Mouse (Mus musculus) kidney, embryonic 14.5 days (tissue): ENCODE measurements around the gene Batf. TPM values are rescaled to one million over a fixed set of nuclear protein-coding genes. Genes with fewer than 3 reads are reported as not detected.
"Not testable (repeated sequence)": the region's sequence is repeated elsewhere in the genome, so short reads cannot be mapped to it uniquely, and the experiment has no call there.

Source experiments
- ATAC-seq: fragments of 200-750 bp; cut with Nextera tagmentation; 2 replicates; pipeline ENCODE4 v1.8.0; 2017; ENCODE audit warnings: moderate number of reproducible peaks, mild to moderate bottlenecking, moderate TSS enrichment, moderate library complexity; ENCODE audit not compliant: low FRiP score, low TSS enrichment
- H3K27ac ChIP-seq: fragments of 300-500 bp; sonication (generic); 2 replicates; pipeline ENCODE4 v1.5.1; 2014; ENCODE audit warnings: low read depth, mild to moderate bottlenecking, low read length, moderate library complexity, mixed read lengths
- H3K27me3 ChIP-seq: fragments of 300-500 bp; sonication (generic); 2 replicates; pipeline ENCODE4 v1.6.1; 2014; ENCODE audit warnings: mild to moderate bottlenecking, low read length; ENCODE audit not compliant: control insufficient read depth, insufficient read depth
- H3K36me3 ChIP-seq: fragments of 300-500 bp; sonication (generic); 2 replicates; pipeline ENCODE4 v1.6.1; 2014; ENCODE audit warnings: low read length, mixed read lengths; ENCODE audit not compliant: control insufficient read depth, insufficient read depth
- H3K4me1 ChIP-seq: fragments of 300-500 bp; sonication (generic); 2 replicates; pipeline ENCODE4 v1.6.1; 2014; ENCODE audit warnings: low read length, mixed read lengths; ENCODE audit not compliant: control insufficient read depth, insufficient read depth
- H3K4me2 ChIP-seq: fragments of 300-500 bp; sonication (generic); replicated peaks from 2 replicates; pipeline ENCODE4 v1.6.1; 2014; ENCODE audit warnings: low read depth, mild to moderate bottlenecking, low read length
- H3K4me3 ChIP-seq: fragments of 300-500 bp; sonication (generic); 2 replicates; pipeline ENCODE4 v1.5.1; 2014; ENCODE audit warnings: mild to moderate bottlenecking, low read length
- H3K9ac ChIP-seq: fragments of 300-500 bp; sonication (generic); 2 replicates; pipeline ENCODE4 v1.6.1; 2014; ENCODE audit warnings: low read depth, mild to moderate bottlenecking, low read length, moderate library complexity
- H3K9me3 ChIP-seq: fragments of 300-500 bp; sonication (generic); 2 replicates; pipeline ENCODE4 v1.6.1; 2016; ENCODE audit warnings: low read length; ENCODE audit not compliant: control insufficient read depth
- WGBS: fragments of 180-500 bp; shearing (Covaris S2); extraction: QIAGEN DNeasy Blood & Tissue Kit; methylation state at CpG from one replicate; pipeline ENCODE4 v1.1.7; 2014; 5-methylcytosine and 5-hydroxymethylcytosine counted together
- polyA plus RNA-seq: library from polyadenylated mRNA; unstranded; fragments of >200 nt; fragmentation: Nextera tagmentation; extraction: Ambion mirVana; gene quantifications from 2 replicates; pipeline ENCODE4 v1.2.1, GENCODE M21; 2014

Batf gene
- polyA plus RNA-seq, 1 experiment from 2014 or later, result 2.7 TPM

GRCm38 (mm10) chr12:85647346-85647745 lies 39.1 kb upstream of the Batf start:
- 45% methylated on average over 10 of the region's 10 CpGs for WGBS
- no peaks in the 10 kb centered on the region for H3K27me3 ChIP-seq
- H3K27ac ChIP-seq, result no peak overlapping the region
- H3K9ac ChIP-seq, result no peak overlapping the region
- no peak overlapping the region for H3K4me2 ChIP-seq
- H3K9me3 ChIP-seq, result peaks cover 4% of the 10 kb centered on the region; the same call in 1 of the 2 replicates
- H3K4me3 ChIP-seq, result no peak overlapping the region
- H3K36me3 ChIP-seq, result no peaks in the 10 kb centered on the region
- no peak for ATAC-seq
- no peaks in the 10 kb centered on the region for H3K4me1 ChIP-seq

GRCm38 (mm10) chr12:85647955-85648354 lies 38.5 kb upstream of the Batf start:
- Histone ChIP-seq H3K4me1 (no peaks in the 10 kb centered on the region), H3K4me3 (no peak overlapping the region), H3K4me2 (no peak overlapping the region), H3K9ac (no peak overlapping the region), H3K27me3 (no peaks in the 10 kb centered on the region), H3K9me3 (peaks cover 4% of the 10 kb centered on the region; the same call in 1 of the 2 replicates), H3K36me3 (no peaks in the 10 kb centered on the region), H3K27ac (no peak overlapping the region)
- 93% methylated on average over 1 of the region's 1 CpGs for WGBS
- no peak for ATAC-seq

GRCm38 (mm10) chr12:85659319-85659718 lies 27.1 kb upstream of the Batf start:
- no peak for ATAC-seq
- no peaks in the 10 kb centered on the region for H3K9me3 ChIP-seq
- WGBS, result 79% methylated on average over 2 of the region's 2 CpGs
- no peak overlapping the region for H3K4me2 ChIP-seq
- no peak overlapping the region for H3K27ac ChIP-seq
- no peaks in the 10 kb centered on the region for H3K36me3 ChIP-seq
- H3K4me3 ChIP-seq, result no peak overlapping the region
- H3K27me3 ChIP-seq, result no peaks in the 10 kb centered on the region
- H3K4me1 ChIP-seq, result no peaks in the 10 kb centered on the region
- no peak overlapping the region for H3K9ac ChIP-seq

- no peaks in the 10 kb centered on the region for H3K4me1 ChIP-seq
- 91% methylated on average over 12 of the region's 12 CpGs for WGBS
- H3K4me2 ChIP-seq, result no peak overlapping the region
- no peak overlapping the region for H3K9ac ChIP-seq
- ATAC-seq, result no peak
- no peaks in the 10 kb centered on the region for H3K36me3 ChIP-seq
- H3K27ac ChIP-seq, result no peak overlapping the region
- no peaks in the 10 kb centered on the region for H3K9me3 ChIP-seq
- no peaks in the 10 kb centered on the region for H3K27me3 ChIP-seq
- no peak overlapping the region for H3K4me3 ChIP-seq
Observed at GRCm38 (mm10) chr12:85660855-85661254, 25.6 kb upstream of the Batf start.

- not testable (repeated sequence) for ATAC-seq
Observed at GRCm38 (mm10) chr12:85662232-85662631, 24.2 kb upstream of the Batf start.

GRCm38 (mm10) chr12:85662896-85663295 lies 23.6 kb upstream of the Batf start:
- H3K4me2 ChIP-seq, result no peak overlapping the region

More at GRCm38 (mm10) chr12:85662232-85662631, 24.2 kb upstream of the Batf start:
- not testable (repeated sequence) for H3K27me3 ChIP-seq, H3K4me3 ChIP-seq, H3K36me3 ChIP-seq, H3K9me3 ChIP-seq, H3K9ac ChIP-seq, H3K4me1 ChIP-seq, H3K4me2 ChIP-seq, H3K27ac ChIP-seq
- 88% methylated on average over 8 of the region's 8 CpGs for WGBS

GRCm38 (mm10) chr12:85666112-85666511 lies 20.4 kb upstream of the Batf start:
- H3K9me3 ChIP-seq, result no peaks in the 10 kb centered on the region
- no peak overlapping the region for H3K4me3 ChIP-seq
- no peaks in the 10 kb centered on the region for H3K27me3 ChIP-seq
- H3K27ac ChIP-seq, result no peak overlapping the region
- H3K4me1 ChIP-seq, result no peaks in the 10 kb centered on the region
- no peaks in the 10 kb centered on the region for H3K36me3 ChIP-seq
- 84% methylated on average over 8 of the region's 8 CpGs for WGBS
- ATAC-seq, result no peak
- H3K9ac ChIP-seq, result no peak overlapping the region
- H3K4me2 ChIP-seq, result no peak overlapping the region

More at GRCm38 (mm10) chr12:85662896-85663295, 23.6 kb upstream of the Batf start:
- peak; percentile 71; the same call in 1 of the 2 replicates for ATAC-seq
- no peaks in the 10 kb centered on the region for H3K9me3 ChIP-seq
- WGBS, result 13% methylated on average over 9 of the region's 9 CpGs
- H3K27me3 ChIP-seq, result no peaks in the 10 kb centered on the region
- H3K36me3 ChIP-seq, result no peaks in the 10 kb centered on the region
- H3K9ac ChIP-seq, result no peak overlapping the region
- H3K27ac ChIP-seq, result no peak overlapping the region
- H3K4me1 ChIP-seq, result no peaks in the 10 kb centered on the region
- H3K4me3 ChIP-seq, result no peak overlapping the region

- no peak for ATAC-seq
- H3K9ac ChIP-seq, result no peak overlapping the region
- no peaks in the 10 kb centered on the region for H3K27me3 ChIP-seq
- WGBS, result 92% methylated on average over 7 of the region's 7 CpGs
- H3K4me3 ChIP-seq, result no peak overlapping the region
- no peak overlapping the region for H3K4me2 ChIP-seq
- no peaks in the 10 kb centered on the region for H3K4me1 ChIP-seq
- H3K9me3 ChIP-seq, result no peaks in the 10 kb centered on the region
- no peak overlapping the region for H3K27ac ChIP-seq
- H3K36me3 ChIP-seq, result no peaks in the 10 kb centered on the region
Observed at GRCm38 (mm10) chr12:85667071-85667470, 19.4 kb upstream of the Batf start.

- 52% methylated on average over 3 of the region's 3 CpGs for WGBS
- Histone ChIP-seq H3K27ac (no peak overlapping the region), H3K36me3 (no peaks in the 10 kb centered on the region), H3K4me1 (no peaks in the 10 kb centered on the region), H3K9ac (no peak overlapping the region), H3K4me3 (no peak overlapping the region), H3K9me3 (no peaks in the 10 kb centered on the region), H3K27me3 (no peaks in the 10 kb centered on the region), H3K4me2 (no peak overlapping the region)
- ATAC-seq, result no peak
Observed at GRCm38 (mm10) chr12:85668696-85669095, 17.8 kb upstream of the Batf start.
